Mouse (Mus musculus) mature B cell (primary cell): ENCODE results near the gene Pcdh19.

Experiments
- in situ Hi-C: fragments of 300-500 bp; cut with MboI; formaldehyde crosslinking; loops from 2 replicates; pipeline ENCODE4 v1.14.3; 2019

The Pcdh19 gene

GRCm38 (mm10) chrX:133657308-133658302, 31.2 kb downstream of the Pcdh19 start:
- in situ Hi-C loops: no loop called here

- in situ Hi-C loops: no loop called here
Measured at GRCm38 (mm10) chrX:133655876-133656538, 32.8 kb downstream of the Pcdh19 start.

- in situ Hi-C loops: no loop called here
Measured at GRCm38 (mm10) chrX:133655196-133655595, 33.6 kb downstream of the Pcdh19 start.

- in situ Hi-C loops: no loop called here
Measured at GRCm38 (mm10) chrX:133653071-133653470, 35.7 kb downstream of the Pcdh19 start.

- in situ Hi-C loops: no loop called here
Measured at GRCm38 (mm10) chrX:133650379-133650778, 38.4 kb downstream of the Pcdh19 start.

- in situ Hi-C loops: no loop called here
Measured at GRCm38 (mm10) chrX:133647809-133648208, 41.0 kb downstream of the Pcdh19 start.

- in situ Hi-C loops: no loop called here
Measured at GRCm38 (mm10) chrX:133639445-133639844, 49.3 kb downstream of the Pcdh19 start.

- in situ Hi-C loops: no loop called here
Measured at GRCm38 (mm10) chrX:133629538-133629937, 59.2 kb downstream of the Pcdh19 start.

GRCm38 (mm10) chrX:133618222-133618621, 70.6 kb downstream of the Pcdh19 start:
- in situ Hi-C loops: no loop called here

GRCm38 (mm10) chrX:133605828-133606227, 83.0 kb downstream of the Pcdh19 start:
- in situ Hi-C loops: no loop called here

GRCm38 (mm10) chrX:133604272-133604671, 84.5 kb downstream of the Pcdh19 start:
- in situ Hi-C loops: no loop called here

- in situ Hi-C loops: no loop called here
Measured at GRCm38 (mm10) chrX:133602068-133602467, 86.7 kb downstream of the Pcdh19 start.

GRCm38 (mm10) chrX:133601658-133602057, 87.1 kb downstream of the Pcdh19 start:
- in situ Hi-C loops: no loop called here

- in situ Hi-C loops: no loop called here
Measured at GRCm38 (mm10) chrX:133601195-133601594, 87.6 kb downstream of the Pcdh19 start.

GRCm38 (mm10) chrX:133575601-133576382, 113.0 kb downstream of the Pcdh19 start:
- in situ Hi-C loops: no loop called here

GRCm38 (mm10) chrX:133565355-133565754, 123.4 kb downstream of the Pcdh19 start:
- in situ Hi-C loops: no loop called here
